ENCODE assay signal across 16 mouse cellular contexts in the genomic region with DNA sequence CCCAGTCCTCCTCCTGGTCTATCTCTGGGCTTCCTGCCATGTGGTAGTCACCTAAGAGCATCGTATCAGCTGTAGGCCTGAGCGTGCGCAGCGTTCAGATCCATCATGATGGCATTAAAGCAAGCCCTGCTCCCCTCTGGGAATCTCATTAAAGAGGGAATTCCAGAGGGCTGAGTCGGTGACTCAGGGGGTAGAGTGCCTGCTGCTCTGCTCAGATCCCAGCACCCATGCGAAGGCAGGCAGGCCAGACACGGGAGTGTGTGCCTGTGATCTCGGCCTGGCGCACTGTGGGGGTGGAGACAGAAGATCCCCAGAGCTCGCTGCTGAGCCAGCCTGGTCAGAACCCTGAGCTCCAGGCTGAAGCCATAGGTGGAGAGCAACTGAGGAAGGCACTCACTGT. TPM values are rescaled to one million over a fixed set of nuclear protein-coding genes. Genes with fewer than 3 reads are reported as not detected.
A peak's percentile ranks its signal among the peaks of the same experiment; 100 is the strongest.
DNase-seq lines count a peak whose midpoint lies in the region; ATAC-seq lines count a peak whose summit lies in the region.
"Had no signal": no experiment of that assay in that cellular context is flagged by ENCODE, and none has a peak within 500 bp of the region (broad histone marks: within the 10 kb centered on the region; RNA-seq: fewer than 3 reads in every experiment).

No protein-coding gene starts in this region.

- WGBS in liver, embryonic 13.5 days (ENCODE audit: insufficient replicate concordance), result 76% methylated on average over 10 of the region's 10 CpGs
- 64% methylated on average over 10 of the region's 10 CpGs for WGBS in liver, embryonic 12.5 days (ENCODE audit: insufficient replicate concordance)

- H3K9ac ChIP-seq in liver, embryonic 13.5 days, result no peak overlapping the region
- H3K9ac ChIP-seq in liver, embryonic 12.5 days, result no peak overlapping the region
- H3K9ac ChIP-seq: embryonic facial prominence, embryonic 12.5 days; forebrain, embryonic 15.5 days; neural tube, embryonic 12.5 days had no signal

- no peak overlapping the region for H3K4me2 ChIP-seq in liver, embryonic 13.5 days
- no peak overlapping the region for H3K4me2 ChIP-seq in liver, embryonic 12.5 days
- H3K4me2 ChIP-seq: embryonic facial prominence, embryonic 12.5 days; forebrain, embryonic 15.5 days; neural tube, embryonic 12.5 days had no signal

- H3K36me3 ChIP-seq in liver, embryonic 13.5 days, result peaks cover 96% of the 10 kb centered on the region
- H3K36me3 ChIP-seq in liver, embryonic 12.5 days, result peaks cover 95% of the 10 kb centered on the region
- H3K36me3 ChIP-seq: embryonic facial prominence, embryonic 12.5 days had no signal

- H3K9me3 ChIP-seq in liver, embryonic 13.5 days (replicated peaks), result no peaks in the 10 kb centered on the region
- H3K9me3 ChIP-seq in liver, embryonic 12.5 days (replicated peaks), result no peaks in the 10 kb centered on the region
- H3K9me3 ChIP-seq: embryonic facial prominence, embryonic 12.5 days; forebrain, embryonic 15.5 days; midbrain, embryonic 10.5 days; neural tube, embryonic 12.5 days had no signal

- peaks cover 6% of the 10 kb centered on the region; the same call in 1 of the 2 replicates for H3K4me1 ChIP-seq in liver, embryonic 13.5 days (replicated peaks)
- peaks cover 7% of the 10 kb centered on the region; the same call in 1 of the 2 replicates for H3K4me1 ChIP-seq in liver, embryonic 12.5 days
- H3K4me1 ChIP-seq: embryonic facial prominence, embryonic 12.5 days had no signal

- no peak overlapping the region for H3K4me3 ChIP-seq in liver, embryonic 13.5 days (replicated peaks)
- H3K4me3 ChIP-seq in liver, embryonic 12.5 days, result no peak overlapping the region
- H3K4me3 ChIP-seq: embryonic facial prominence, embryonic 12.5 days; forebrain, embryonic 15.5 days; midbrain, embryonic 10.5 days; neural tube, embryonic 12.5 days had no signal

- H3K27me3 ChIP-seq in liver, embryonic 13.5 days, result no peaks in the 10 kb centered on the region
- no peaks in the 10 kb centered on the region for H3K27me3 ChIP-seq in liver, embryonic 12.5 days (replicated peaks)
- H3K27me3 ChIP-seq: forebrain, embryonic 15.5 days; neural tube, embryonic 12.5 days had no signal

- no peak overlapping the region for H3K27ac ChIP-seq in liver, embryonic 13.5 days
- no peak overlapping the region for H3K27ac ChIP-seq in liver, embryonic 12.5 days
- H3K27ac ChIP-seq: embryonic facial prominence, embryonic 12.5 days; forebrain, embryonic 15.5 days; midbrain, embryonic 10.5 days; neural tube, embryonic 12.5 days had no signal

- DNase-seq in frontal cortex, postnatal 36 days (ENCODE audit: low spot score in 2 of 2), result no peak
- DNase-seq in liver, embryonic 13.5 days, result no peak
- peak; percentile 76 for DNase-seq in brain, adult 2 months (ENCODE audit: low read depth, low spot score)
- DNase-seq in thymus, postnatal 0 days (ENCODE audit: low spot score), result no peak
- no peak for DNase-seq in retina, postnatal 1 day
- DNase-seq in layer of hippocampus, adult 8-10 months (ENCODE audit: low spot score in 2 of 2), result no peak
- DNase-seq: gastrocnemius, postnatal 25 days; kidney, postnatal 25 days; lung, postnatal 10 days; thymus, postnatal 14 days had no signal

- 0 out of 2 replicates have a peak, but pooled peaks have one; percentile 24 for ATAC-seq in frontal cortex, adult (ENCODE audit: low TSS enrichment)
- peak; percentile 42; the same call in 1 of the 2 replicates for ATAC-seq in liver, embryonic 13.5 days (ENCODE audit: low read depth)
- no peak for ATAC-seq in liver, embryonic 12.5 days
- ATAC-seq: forebrain, embryonic 15.5 days had no signal

RNA-seq across cellular contexts. Expression of a gene that starts 39.1 kb away (rescaled TPM):
- 275 and 276 TPM in 2 replicates for polyA plus RNA-seq in liver, embryonic 13.5 days (2015; fragmentation: Nextera tagmentation; extraction: Ambion mirVana)
- 311 and 318 TPM in 2 replicates for polyA plus RNA-seq in liver, embryonic 12.5 days (2016; fragmentation: Nextera tagmentation; extraction: Ambion mirVana)
- polyA plus RNA-seq in thymus, postnatal 0 days (2015; fragmentation: Nextera tagmentation; extraction: Ambion mirVana), result 420 and 455 TPM in 2 replicates
- 100 to 1,000 TPM; 650 to 713 (median 683) TPM for total RNA-seq in layer of hippocampus, adult 8-10 months (2022)
